Mouse (Mus musculus) heart, postnatal 0 days (tissue): ENCODE data around the gene Cnppd1.

ENCODE experiments used
- CTCF ChIP-seq: IDR thresholded peaks from 2 replicates; pipeline ENCODE4 v1.5.1; 2016; ENCODE audit warnings: antibody characterized with exemption, control low read depth, low read depth
- EP300 ChIP-seq: IDR thresholded peaks from 2 replicates; pipeline ENCODE4 v1.6.1; 2016; ENCODE audit warnings: antibody characterized with exemption, low read depth

DNA sequence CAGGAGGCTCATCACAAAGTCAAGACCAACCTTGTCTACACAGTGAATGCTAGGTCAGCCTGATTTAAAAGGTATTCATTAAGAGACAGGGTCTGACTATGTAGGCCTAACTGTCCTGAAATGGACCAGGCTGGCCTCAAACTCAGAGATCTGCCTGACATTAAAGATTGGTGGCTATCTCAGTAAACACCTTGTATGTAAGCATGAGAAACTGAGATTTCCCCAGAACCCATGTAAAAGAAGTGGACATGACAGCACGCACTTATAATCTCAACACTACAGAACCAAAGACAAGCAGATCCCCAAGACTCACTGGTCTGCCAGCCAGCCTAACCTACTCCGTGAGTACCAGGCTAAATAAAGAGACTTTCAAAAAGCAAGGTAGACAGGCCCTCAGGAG, 4.1 kb downstream of the Cnppd1 start:
- no peak for TF ChIP-seq CTCF
- no peak for TF ChIP-seq EP300
